Mouse (Mus musculus): ENCODE data around the gene Spata46. TPM values are rescaled to one million over a fixed set of nuclear protein-coding genes. Genes with fewer than 3 reads are reported as not detected.

The Spata46 gene
- total RNA-seq, 2 experiments from 2014 or later = not detected

- no peak overlapping the region for H3K4me3 ChIP-seq
- no peak overlapping the region for H3K27ac ChIP-seq
- no peak for TF ChIP-seq CTCF (conservative IDR thresholded peaks at IDR 0.05)
- no peak for DNase-seq (ENCODE audit: low spot score in 2 of 2)
Measured at GRCm38 (mm10) chr1:170305002-170305401, 3.6 kb upstream of the Spata46 start.

- Histone ChIP-seq H3K4me3 (no peak within 1 kb of the TSS), H3K27ac (no peak within 1 kb of the TSS)
- DNase-seq (ENCODE audit: low spot score in 2 of 2) = no peak
- no peak for TF ChIP-seq CTCF (conservative IDR thresholded peaks at IDR 0.05)
Measured at GRCm38 (mm10) chr1:170306232-170306631, 2.4 kb upstream of the Spata46 start, which contains the start of gene Gm7694. TSS of gene Gm7694 (minus strand) at chr1:170306332.

- DNase-seq (ENCODE audit: low spot score in 2 of 2) = no peak
- TF ChIP-seq CTCF (conservative IDR thresholded peaks at IDR 0.05) = no peak
- Histone ChIP-seq H3K4me3 (no peak overlapping the region), H3K27ac (no peak overlapping the region)
Measured at GRCm38 (mm10) chr1:170311431-170311830, 2.8 kb downstream of the Spata46 start.

GRCm38 (mm10) chr1:170322046-170322445 is 13.4 kb downstream of the Spata46 start:
- H3K27ac ChIP-seq = no peak overlapping the region
- no peak overlapping the region for H3K4me3 ChIP-seq
- TF ChIP-seq CTCF (conservative IDR thresholded peaks at IDR 0.05) = no peak
- DNase-seq (ENCODE audit: low spot score in 2 of 2) = no peak

GRCm38 (mm10) chr1:170323001-170323400 is 14.4 kb downstream of the Spata46 start:
- TF ChIP-seq CTCF (conservative IDR thresholded peaks at IDR 0.05) = no peak
- Histone ChIP-seq H3K4me3 (no peak overlapping the region), H3K27ac (no peak overlapping the region)
- no peak for DNase-seq (ENCODE audit: low spot score in 2 of 2)

GRCm38 (mm10) chr1:170324312-170324711 is 15.7 kb downstream of the Spata46 start:
- DNase-seq (ENCODE audit: low spot score in 2 of 2) = no peak
- no peak for TF ChIP-seq CTCF (conservative IDR thresholded peaks at IDR 0.05)
- H3K4me3 ChIP-seq = no peak overlapping the region
- H3K27ac ChIP-seq = no peak overlapping the region

GRCm38 (mm10) chr1:170325277-170325676 is 16.7 kb downstream of the Spata46 start:
- TF ChIP-seq CTCF (conservative IDR thresholded peaks at IDR 0.05) = no peak
- DNase-seq (ENCODE audit: low spot score in 2 of 2) = no peak
- Histone ChIP-seq H3K27ac (no peak overlapping the region), H3K4me3 (no peak overlapping the region)

GRCm38 (mm10) chr1:170331926-170332325 is 23.3 kb downstream of the Spata46 start:
- DNase-seq (ENCODE audit: low spot score in 2 of 2) = no peak
- no peak for TF ChIP-seq CTCF (conservative IDR thresholded peaks at IDR 0.05)
- H3K4me3 ChIP-seq = no peak overlapping the region
- H3K27ac ChIP-seq = no peak overlapping the region

- Histone ChIP-seq H3K27ac (no peak overlapping the region), H3K4me3 (no peak overlapping the region)
- no peak for DNase-seq (ENCODE audit: low spot score in 2 of 2)
- TF ChIP-seq CTCF (conservative IDR thresholded peaks at IDR 0.05) = peak; percentile 54
Measured at GRCm38 (mm10) chr1:170332775-170333174, 24.2 kb downstream of the Spata46 start.

GRCm38 (mm10) chr1:170339943-170340342 is 31.3 kb downstream of the Spata46 start:
- Histone ChIP-seq H3K27ac (no peak overlapping the region), H3K4me3 (no peak overlapping the region)
- TF ChIP-seq CTCF (conservative IDR thresholded peaks at IDR 0.05) = no peak
- DNase-seq (ENCODE audit: low spot score in 2 of 2) = no peak

- no peak overlapping the region for H3K27ac ChIP-seq
- no peak for DNase-seq (ENCODE audit: low spot score in 2 of 2)
- H3K4me3 ChIP-seq = no peak overlapping the region
- no peak for TF ChIP-seq CTCF (conservative IDR thresholded peaks at IDR 0.05)
Measured at GRCm38 (mm10) chr1:170343081-170343480, 34.5 kb downstream of the Spata46 start.

- Histone ChIP-seq H3K4me3 (no peak overlapping the region), H3K27ac (no peak overlapping the region)
- TF ChIP-seq CTCF (conservative IDR thresholded peaks at IDR 0.05) = no peak
- no peak for DNase-seq (ENCODE audit: low spot score in 2 of 2)
Measured at GRCm38 (mm10) chr1:170343906-170344305, 35.3 kb downstream of the Spata46 start.

GRCm38 (mm10) chr1:170346266-170346665 is 37.7 kb downstream of the Spata46 start:
- no peak overlapping the region for H3K27ac ChIP-seq
- H3K4me3 ChIP-seq = no peak overlapping the region
- TF ChIP-seq CTCF (conservative IDR thresholded peaks at IDR 0.05) = no peak
- no peak for DNase-seq (ENCODE audit: low spot score in 2 of 2)

- DNase-seq (ENCODE audit: low spot score in 2 of 2) = no peak
- no peak for TF ChIP-seq CTCF (conservative IDR thresholded peaks at IDR 0.05)
- Histone ChIP-seq H3K27ac (no peak overlapping the region), H3K4me3 (no peak overlapping the region)
Measured at GRCm38 (mm10) chr1:170351080-170351479, 42.5 kb downstream of the Spata46 start.

- Histone ChIP-seq H3K27ac (no peak overlapping the region), H3K4me3 (no peak overlapping the region)
- TF ChIP-seq CTCF (conservative IDR thresholded peaks at IDR 0.05) = no peak
- DNase-seq (ENCODE audit: low spot score in 2 of 2) = no peak
Measured at GRCm38 (mm10) chr1:170353335-170353734, 44.7 kb downstream of the Spata46 start.
